Mouse (Mus musculus) thymus, postnatal 10 days (tissue): ENCODE results near the gene Tbxa2r.
A peak's percentile ranks its signal among the peaks of the same experiment; 100 is the strongest.

ENCODE experiments used
- DNase-seq, 2 experiments: peaks; one replicate each; pipeline ENCODE4 v3.0.0; 2021; ENCODE audit warnings: low spot score in 2 of 2

The Tbxa2r gene

DNA sequence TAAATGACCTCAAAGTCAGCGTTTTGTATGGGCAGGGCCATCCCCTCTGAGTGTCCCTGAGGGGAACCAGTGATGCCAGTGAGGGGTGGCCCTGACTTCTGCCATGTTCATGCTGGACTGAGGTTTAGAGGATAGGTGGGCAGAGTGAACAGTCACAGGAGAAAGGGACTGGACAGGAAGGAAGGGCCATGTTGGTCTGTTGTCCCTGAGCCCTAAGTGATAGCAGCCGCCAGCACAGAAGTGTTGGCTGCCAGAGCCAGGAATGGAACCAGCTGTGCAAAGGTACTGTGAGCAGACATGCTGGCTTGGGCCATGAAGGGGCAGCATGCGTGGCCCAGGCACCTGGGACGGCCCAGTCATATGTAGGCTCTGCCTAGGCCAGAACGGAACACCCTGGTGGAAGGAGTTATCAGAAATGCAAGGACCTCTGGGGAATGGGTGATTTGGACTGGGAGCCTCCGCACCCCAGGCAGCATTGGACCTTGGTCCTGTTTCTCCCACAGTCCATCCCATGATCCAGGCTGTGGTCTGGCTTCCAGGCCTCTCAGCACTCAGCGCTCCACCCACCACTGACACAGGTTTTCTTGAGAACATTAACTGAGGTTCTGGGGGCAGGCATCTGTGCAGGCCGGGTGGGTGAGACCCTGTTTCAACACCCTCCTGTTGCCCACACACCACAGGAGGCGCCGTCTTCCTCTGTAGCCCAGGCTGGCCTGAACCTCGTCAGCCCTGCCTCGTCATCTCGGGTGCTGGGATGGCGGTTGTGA lies 28.8 kb upstream of the Tbxa2r start:
- DNase-seq, result no peak

GRCm38 (mm10) chr10:81300352-81300907 lies 28.1 kb upstream of the Tbxa2r start:
- DNase-seq, result no peak

GRCm38 (mm10) chr10:81301321-81301720 lies 27.2 kb upstream of the Tbxa2r start:
- no peak for DNase-seq

DNA sequence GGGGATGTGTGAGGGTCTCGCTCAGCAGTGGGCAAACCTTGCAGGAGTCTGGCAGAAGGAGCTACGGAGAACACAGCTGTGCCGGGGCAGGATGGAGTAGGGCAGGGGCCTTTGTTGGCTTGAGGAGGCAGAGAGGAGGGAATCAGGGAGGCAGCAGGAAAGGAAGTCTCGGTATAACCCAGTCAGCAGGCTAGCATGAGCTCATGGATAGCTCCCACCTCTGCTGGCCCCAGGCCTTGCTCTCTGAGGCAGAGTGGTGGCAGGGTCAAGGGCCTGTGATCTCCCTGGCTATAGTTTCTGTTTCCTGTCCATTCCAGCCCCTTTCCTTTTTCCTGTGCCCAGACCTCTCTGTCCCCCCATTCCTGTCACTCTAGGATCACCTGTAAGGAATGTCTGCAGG lies 26.2 kb upstream of the Tbxa2r start:
- DNase-seq, result no peak

- no peak for DNase-seq
These were observed 25.7 kb upstream of the Tbxa2r start for GRCm38 (mm10) chr10:81302781-81303218.

DNA sequence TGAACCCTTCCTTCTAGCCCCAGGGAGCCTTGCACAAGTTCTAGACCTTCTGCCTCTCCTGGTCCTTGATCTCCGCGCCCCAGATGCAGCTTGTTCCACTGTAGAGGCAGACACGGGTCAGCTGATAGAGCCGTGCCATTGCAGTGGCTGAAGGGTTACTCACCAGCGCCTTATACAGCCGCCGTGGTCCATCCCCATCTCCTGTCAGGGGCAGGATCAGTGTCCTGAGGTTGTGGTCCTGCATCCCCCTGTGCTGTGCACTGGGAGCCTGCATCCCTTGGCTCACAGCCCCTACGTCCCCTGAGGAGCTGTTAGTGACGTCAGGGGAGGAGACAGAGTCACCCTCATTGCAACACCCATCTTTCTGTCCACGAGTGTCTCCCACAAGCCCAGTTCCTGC lies 25.3 kb upstream of the Tbxa2r start:
- DNase-seq, result no peak

DNA sequence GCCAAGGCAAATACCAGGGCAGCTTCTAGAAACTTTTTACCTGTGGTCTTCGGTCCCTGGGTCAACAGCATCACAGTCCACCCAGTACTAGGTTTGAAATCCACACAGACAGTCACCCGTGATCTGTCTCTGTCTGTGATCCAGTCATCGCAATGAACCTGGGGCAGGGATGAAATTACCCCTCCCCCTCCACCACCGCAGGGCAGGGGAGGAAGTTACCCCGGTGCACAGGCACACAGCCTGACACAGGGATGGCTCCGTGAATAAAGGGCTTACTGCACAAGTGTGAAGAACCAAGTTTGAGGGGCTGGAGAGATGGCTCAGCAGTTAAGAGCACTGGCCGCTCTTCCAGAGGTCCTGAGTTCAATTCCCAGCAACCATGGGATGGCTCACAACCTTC lies 24.8 kb upstream of the Tbxa2r start:
- DNase-seq, result peak; percentile 52 to 68

DNA sequence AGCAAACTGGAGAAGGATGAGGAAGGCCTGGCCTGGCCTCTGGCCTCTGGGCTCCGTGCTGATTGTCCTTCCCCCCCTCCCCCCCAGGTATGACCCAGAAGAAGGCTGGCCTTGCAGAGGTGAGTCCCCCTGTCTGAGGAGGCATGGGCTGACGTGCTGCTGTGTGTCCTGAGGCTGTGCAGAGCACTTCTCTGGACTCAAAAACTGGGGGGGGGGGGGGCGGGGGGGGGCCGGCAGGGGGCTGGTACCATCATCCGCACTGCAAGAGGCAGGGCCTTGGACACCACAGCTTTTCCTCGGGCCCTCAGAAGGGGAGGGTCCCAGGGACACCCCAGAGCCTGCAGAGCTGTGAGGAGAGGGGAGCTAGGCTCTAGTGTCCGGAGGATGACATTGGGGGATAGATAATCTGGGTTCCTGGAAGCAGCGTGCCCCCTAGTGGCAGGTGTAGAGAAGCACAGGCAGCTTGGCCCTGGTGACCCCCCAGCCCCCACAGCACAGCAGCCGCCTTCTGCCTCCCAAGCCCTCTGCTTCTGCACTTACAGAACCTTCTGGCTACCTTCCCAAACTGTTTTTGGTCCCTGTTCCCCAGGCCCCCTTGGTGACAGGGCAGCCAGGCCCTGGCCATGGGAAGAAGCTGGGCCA lies 23.8 kb upstream of the Tbxa2r start:
- peak; percentile 37 to 75 for DNase-seq

DNA sequence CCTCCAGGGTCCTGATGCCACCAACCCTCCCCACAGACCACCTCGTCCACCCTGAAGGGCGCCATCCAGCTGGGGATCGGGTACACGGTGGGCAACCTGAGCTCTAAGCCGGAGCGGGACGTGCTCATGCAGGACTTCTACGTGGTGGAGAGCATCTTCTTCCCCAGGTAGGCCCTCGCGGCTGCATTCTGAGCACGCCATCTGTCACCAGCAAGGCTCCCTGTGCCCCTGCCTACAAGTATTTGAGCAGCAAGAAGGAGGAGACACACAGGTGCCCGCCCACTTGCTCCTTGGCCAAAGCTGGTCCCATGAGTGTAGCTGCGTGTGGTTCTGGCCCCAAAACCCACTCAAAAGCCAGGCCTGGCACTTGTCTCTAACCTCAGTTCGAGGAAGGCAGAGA lies 22.9 kb upstream of the Tbxa2r start:
- DNase-seq, result no peak

GRCm38 (mm10) chr10:81306173-81306668 lies 22.3 kb upstream of the Tbxa2r start:
- DNase-seq, result no peak

DNA sequence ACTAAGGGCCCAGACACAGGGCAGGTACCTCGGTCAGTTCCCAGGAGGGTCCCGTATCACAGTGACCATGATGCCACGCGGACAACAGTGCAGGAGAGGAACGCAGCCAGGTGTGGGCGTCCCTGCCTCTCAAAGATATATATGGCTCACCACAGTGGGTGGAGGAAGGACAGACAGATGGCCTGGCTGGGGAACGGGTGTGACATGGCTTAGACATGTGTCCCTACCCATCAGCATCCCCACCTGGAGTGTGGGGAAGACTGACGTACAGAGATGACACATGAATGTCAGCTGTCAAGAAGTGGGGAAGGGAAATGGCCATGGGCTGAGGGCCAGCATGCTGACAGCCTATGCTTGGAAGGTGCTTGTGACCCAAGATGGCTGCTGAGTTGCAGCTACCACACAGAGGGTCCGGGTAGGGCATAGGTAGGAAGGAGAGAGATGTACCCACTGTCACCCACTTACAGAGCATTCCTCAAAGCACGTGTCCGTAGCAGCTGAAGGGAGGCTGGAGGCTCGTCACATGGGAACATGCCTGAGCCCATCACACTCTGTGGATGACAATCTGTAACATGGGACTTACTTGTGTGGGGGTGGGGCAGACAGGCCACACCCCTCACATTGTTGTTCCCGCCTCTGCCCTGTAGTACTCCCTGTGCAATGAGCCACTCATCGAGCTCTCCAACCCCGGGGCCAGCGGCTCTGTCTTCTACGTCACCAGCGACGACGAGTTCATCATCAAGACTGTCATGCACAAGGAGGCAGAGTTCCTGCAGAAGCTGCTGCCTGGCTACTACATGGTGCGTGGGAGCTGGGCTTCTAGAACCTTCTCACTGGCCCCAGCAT lies 21.5 kb upstream of the Tbxa2r start:
- no peak for DNase-seq

- no peak for DNase-seq
These were observed 19.0 kb upstream of the Tbxa2r start for GRCm38 (mm10) chr10:81309571-81309970.

- DNase-seq, result no peak
These were observed 14.9 kb upstream of the Tbxa2r start for GRCm38 (mm10) chr10:81313581-81313980.

DNA sequence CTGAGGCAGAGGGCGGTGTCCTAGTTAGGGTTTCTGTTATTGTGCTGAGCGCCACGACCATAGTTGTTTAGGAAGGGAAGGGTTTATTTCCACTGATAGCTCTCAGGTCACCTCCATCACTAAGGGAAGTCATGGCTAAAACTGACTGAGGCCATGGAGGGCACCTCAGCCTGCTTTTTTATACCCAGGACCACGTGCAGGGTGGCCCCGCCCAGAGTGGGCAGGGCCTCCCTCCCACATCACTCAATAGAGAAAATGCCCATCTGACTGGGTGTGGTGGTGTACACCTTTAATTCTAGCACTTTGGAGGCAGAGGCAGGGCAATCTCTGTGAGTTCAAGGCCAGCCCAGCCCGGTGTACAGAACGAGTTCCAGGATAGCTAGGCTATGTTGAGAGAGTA lies 14.3 kb upstream of the Tbxa2r start:
- no peak for DNase-seq

GRCm38 (mm10) chr10:81315587-81315986 lies 12.9 kb upstream of the Tbxa2r start:
- DNase-seq, result no peak

DNA sequence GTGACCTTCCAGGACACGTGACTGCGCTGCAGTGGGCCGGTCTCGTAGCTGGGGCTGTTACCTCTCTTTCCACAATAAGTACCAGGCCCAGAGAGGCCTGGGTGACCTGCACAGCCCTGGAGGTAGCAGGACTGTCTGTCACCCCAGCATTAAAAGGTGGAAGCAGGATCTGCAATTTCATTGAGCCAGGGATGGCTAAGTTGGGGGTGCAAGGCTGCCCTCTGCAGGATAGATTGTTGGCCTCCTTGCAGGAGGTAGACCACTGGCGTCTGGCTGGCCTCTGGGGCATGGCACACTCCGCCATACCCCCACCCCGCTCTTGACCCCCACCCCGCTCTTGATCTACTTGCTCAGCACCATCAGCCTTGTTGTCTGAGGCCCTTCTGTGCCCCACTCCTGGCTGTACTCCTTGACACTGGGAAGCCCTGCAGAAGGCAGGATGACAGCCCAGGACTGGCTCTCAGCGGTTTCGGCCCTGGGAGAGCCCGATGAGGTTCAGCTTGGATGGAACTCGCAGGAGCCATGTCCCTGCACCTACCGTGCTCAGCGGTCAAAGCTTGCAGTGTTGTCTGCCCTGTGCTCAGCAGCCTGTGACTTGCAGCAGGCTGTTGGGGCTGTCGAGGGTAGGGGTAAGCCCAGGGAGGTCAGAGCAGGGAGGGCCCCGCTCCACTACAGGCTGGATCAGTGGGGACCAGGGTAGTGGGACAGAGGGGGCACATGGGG lies 12.0 kb upstream of the Tbxa2r start:
- DNase-seq, result peak in 1 of 2 experiments; percentile 45

DNA sequence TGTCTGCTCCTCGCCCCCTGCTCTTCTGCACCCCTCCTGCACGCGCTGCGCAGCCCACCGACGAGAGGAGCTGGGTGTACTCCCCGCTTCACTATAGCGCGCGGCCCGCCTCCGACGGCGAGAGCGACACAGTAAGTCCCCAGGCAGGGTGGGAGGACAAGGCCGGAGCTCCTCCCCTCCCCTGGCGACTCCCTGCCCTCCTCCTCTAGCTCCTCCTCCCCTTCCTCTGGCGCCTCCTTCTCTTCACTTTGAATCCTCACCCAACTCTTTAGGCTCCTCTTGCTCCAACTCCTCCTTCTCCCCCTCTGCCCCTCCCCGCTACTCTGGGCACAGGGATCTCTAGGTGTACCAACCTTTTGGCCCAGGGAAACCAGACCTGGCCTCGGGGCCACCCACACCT lies 11.3 kb upstream of the Tbxa2r start:
- no peak for DNase-seq

GRCm38 (mm10) chr10:81318589-81319329 lies 9.8 kb upstream of the Tbxa2r start:
- DNase-seq, result no peak

GRCm38 (mm10) chr10:81319330-81319699 lies 9.2 kb upstream of the Tbxa2r start:
- DNase-seq, result peak in 1 of 2 experiments; percentile 33

- DNase-seq, result peak; percentile 30 to 47
These were observed 8.6 kb upstream of the Tbxa2r start for GRCm38 (mm10) chr10:81319741-81320549.
